Mouse (Mus musculus): ENCODE data around the gene Ssr2. TPM values are rescaled to one million over a fixed set of nuclear protein-coding genes. Genes with fewer than 3 reads are reported as not detected.

Ssr2 gene
- polyA plus RNA-seq (2016; fragmentation: Nextera tagmentation; extraction: Ambion mirVana) = 174 and 188 TPM in 2 replicates

DNA sequence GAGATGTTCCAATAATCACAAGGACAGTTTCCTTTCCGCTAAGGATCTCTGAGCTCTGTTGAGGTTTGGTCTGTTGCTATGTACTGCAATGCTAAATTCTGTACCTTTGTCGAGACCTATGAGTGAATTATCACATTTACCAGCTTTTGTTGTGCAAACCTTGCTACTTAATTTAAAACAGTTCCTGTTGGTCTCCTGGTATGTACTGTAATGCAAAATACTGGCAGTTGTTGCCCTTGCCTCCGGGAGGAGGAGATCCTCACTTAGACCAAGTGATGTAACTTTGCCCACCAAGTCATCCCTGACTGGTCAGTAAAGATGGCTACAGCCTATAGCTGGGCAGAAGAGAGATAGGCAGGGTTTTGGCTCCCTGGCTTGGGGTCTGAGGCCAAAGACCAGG lies at the start of gene Ssr2:
Gene Ssr2 (plus strand): TSS at position 337 of the 400 bp plus-strand sequence.
- WGBS = 89% methylated on average over 3 of the region's 3 CpGs
- DNase-seq (ENCODE audit: extremely low spot score, low spot score) = no peak
- Histone ChIP-seq H3K4me3 (no peak within 1 kb of the TSS), H3K27ac (no peak within 1 kb of the TSS), H3K27me3 (ENCODE audit: poor library complexity, severe bottlenecking) (no peaks in the 10 kb centered on the region), H3K9me3 (no peaks in the 10 kb centered on the region), H3K36me3 (replicated peaks) (peaks cover 5% of the 10 kb centered on the region), H3K4me1 (peaks cover 15% of the 10 kb centered on the region)

DNA sequence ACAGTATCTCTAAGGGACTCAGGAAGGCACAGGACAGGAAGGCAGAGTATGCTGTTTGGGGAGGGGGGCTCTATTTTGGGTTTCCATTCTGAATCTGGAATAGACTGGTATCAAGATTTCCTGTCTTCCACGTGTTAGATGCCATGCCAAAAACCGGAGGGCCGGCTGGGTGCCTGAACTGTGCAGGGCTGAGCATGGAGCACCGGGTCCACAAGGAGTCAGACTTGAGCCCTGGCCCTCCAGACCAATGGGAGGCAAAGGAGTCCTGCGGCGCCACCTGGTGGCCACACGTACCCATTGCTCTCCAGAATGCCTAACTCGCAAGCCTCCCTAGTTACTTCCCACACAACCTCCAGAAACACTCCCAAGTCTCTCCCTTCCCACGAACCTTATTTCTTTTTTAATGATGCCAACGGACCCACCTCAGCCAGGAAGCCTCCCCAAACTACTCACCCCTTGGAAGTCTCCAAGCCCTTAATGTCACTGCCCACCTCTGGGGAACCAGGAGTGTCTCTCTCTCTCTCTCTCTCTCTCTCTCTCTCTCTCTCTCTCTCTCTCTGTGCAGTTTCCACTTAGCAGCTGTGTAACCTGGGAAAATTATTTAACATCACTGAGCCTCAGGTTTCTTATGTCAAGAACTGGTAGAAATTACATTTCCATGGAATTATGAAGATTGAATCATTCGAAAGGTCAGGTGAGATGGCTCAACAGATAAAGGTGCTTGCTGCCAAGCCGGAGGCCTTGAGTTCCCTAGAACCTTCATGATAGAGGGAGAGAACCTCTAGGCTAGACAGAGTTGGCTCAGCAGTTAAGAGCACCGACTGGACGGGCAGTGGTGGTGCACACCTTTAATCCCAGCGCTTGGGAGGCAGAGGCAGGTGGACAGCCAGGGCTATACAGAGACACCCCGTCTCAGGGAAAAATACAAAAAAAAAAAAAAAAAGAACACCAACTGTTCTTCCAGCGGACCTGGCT lies 49.2 kb upstream of the Ssr2 start:
- H3K27me3 ChIP-seq (ENCODE audit: poor library complexity, severe bottlenecking) = no peaks in the 10 kb centered on the region
- H3K27ac ChIP-seq = peak overlapping the region; percentile 51; the same call in 1 of the 2 replicates
- peak; percentile 91 for DNase-seq (ENCODE audit: extremely low spot score, low spot score)
- peak overlapping the region; percentile 29; the same call in 1 of the 2 replicates for H3K4me3 ChIP-seq
- H3K4me1 ChIP-seq = peaks cover 68% of the 10 kb centered on the region
- 36% methylated on average over 17 of the region's 17 CpGs for WGBS
- H3K36me3 ChIP-seq (replicated peaks) = peaks cover 38% of the 10 kb centered on the region
- no peaks in the 10 kb centered on the region for H3K9me3 ChIP-seq

DNA sequence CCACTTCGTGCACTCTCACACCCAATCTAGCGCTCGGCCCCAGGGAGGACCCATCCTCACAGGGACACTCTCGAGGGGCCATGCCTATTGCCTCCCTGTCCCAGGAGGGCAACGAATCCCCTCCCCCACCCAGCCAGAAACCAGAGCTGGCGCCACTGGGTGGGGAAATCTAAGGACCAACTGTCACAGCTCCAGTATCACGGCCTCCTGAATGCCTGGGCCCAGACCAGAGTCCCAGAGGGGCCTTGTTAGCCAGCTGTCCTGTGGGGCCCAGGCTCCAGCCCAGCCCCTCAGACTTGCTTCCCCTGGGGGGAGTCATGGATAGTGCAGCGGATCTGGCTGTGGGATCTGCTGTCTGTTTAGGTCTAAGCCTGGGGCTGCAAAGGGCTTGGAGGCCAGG lies 48.1 kb upstream of the Ssr2 start:
- H3K36me3 ChIP-seq (replicated peaks) = peaks cover 34% of the 10 kb centered on the region
- no peaks in the 10 kb centered on the region for H3K27me3 ChIP-seq (ENCODE audit: poor library complexity, severe bottlenecking)
- no peak for DNase-seq (ENCODE audit: extremely low spot score, low spot score)
- H3K27ac ChIP-seq = peak overlapping the region; percentile 80
- H3K4me1 ChIP-seq = peaks cover 64% of the 10 kb centered on the region
- H3K4me3 ChIP-seq = peak overlapping the region; percentile 93
- WGBS = 32% methylated on average over 8 of the region's 8 CpGs
- no peaks in the 10 kb centered on the region for H3K9me3 ChIP-seq

DNA sequence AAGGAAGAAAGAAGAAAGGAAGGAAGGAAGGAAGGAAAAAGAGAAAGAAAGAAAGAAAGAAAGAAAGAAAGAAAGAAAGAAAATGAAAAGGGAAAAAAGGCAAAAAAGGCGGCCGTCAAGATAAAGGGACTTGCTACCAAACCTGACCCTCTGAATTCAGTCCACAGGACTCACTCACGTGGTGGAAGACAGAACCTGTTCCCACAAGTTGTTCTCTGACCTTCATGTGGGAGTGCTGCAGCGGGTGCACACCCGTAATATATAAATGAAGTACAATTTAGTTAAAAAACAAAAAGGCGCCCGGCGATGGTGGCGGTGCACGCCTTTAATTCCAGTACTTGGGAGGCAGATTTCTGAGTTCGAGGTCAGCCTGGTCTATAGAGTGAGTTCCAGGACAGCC lies 47.0 kb upstream of the Ssr2 start:
- H3K9me3 ChIP-seq = no peaks in the 10 kb centered on the region
- peaks cover 64% of the 10 kb centered on the region for H3K4me1 ChIP-seq
- DNase-seq (ENCODE audit: extremely low spot score, low spot score) = no peak
- peaks cover 25% of the 10 kb centered on the region for H3K36me3 ChIP-seq (replicated peaks)
- H3K4me3 ChIP-seq = peak overlapping the region; percentile 93; the same call in 1 of the 2 replicates
- no peak overlapping the region for H3K27ac ChIP-seq
- WGBS = 87% methylated on average over 11 of the region's 11 CpGs
- no peaks in the 10 kb centered on the region for H3K27me3 ChIP-seq (ENCODE audit: poor library complexity, severe bottlenecking)

DNA sequence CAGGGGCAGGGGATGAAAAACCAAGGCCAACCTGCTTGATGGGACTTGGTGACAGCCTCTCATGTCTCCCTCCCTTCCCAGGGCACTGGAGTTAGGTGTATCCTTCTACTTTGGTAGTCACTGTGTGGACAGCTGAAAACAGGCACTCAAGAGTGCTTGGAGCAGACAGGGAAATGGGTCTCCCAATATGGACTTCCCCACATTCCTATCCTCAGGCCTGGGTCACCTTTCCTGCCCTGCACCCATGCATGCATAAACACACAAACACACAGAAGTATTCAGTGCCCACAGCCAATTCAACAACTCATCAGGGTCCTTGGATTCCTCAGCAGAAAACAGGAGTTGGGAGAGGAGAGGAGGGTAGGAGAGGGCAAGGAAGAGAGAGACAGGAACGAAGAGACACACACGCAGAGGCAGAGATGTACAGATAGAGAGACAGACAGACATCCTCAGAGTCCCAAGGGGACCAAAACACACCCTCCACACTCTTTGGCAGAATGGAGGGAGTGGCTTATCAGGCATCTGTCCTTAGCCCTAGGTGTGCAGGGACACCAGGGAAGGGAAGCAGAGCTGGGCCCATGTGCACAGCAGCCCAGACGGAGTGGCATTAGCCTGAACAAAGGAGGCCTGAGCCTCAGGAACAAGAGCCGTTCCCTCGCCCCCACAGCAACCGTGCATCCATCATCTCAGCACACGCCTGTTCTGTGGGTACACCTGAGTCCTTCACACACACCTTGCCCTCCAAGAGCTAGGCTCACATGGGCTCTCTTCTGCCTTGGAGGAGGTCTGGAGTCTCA lies 46.3 kb upstream of the Ssr2 start:
- Histone ChIP-seq H3K36me3 (replicated peaks) (peaks cover 25% of the 10 kb centered on the region), H3K4me1 (peaks cover 72% of the 10 kb centered on the region), H3K9me3 (no peaks in the 10 kb centered on the region), H3K4me3 (peak overlapping the region; percentile 93), H3K27ac (peak overlapping the region; percentile 99), H3K27me3 (ENCODE audit: poor library complexity, severe bottlenecking) (no peaks in the 10 kb centered on the region)
- DNase-seq (ENCODE audit: extremely low spot score, low spot score) = no peak
- 32% methylated on average over 7 of the region's 7 CpGs for WGBS

DNA sequence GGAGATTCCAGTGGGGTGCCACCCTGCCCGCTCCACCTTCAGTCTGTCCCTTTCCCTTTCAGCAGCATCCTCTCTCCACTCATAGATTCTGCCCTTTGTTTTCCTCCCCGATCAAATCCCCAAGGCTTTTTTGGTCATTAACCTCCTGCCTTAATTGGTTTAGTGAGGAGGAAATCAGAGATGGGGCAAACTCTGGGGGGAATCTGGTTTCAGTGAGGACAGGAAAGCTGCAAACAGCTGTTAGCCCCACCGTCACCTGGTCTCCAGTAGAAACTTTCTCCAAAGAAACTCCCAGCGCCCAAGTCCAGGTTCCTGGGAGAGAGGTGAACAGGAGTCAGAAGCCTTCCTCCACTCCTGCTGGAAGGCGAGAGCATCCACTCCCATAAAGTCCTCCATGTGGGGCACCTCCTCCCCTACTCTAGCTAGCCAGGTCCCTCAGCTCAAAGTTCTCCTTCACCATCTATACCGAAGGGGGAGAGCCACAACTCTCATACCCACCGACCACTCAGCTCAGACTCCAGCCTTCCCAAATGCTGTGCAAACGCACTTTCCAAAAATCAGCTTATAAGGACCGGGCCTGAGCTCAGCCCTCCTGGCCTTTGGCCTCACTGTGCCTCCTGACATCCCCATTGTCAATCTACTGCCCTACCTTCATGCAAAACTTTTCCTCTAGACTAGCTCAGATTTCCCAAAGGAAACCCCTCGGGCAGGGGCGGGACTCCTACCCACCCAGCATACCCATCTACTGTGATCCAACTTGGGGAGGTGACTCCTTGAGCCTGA lies 45.4 kb upstream of the Ssr2 start:
- no peak for DNase-seq (ENCODE audit: extremely low spot score, low spot score)
- Histone ChIP-seq H3K4me1 (peaks cover 81% of the 10 kb centered on the region), H3K27me3 (ENCODE audit: poor library complexity, severe bottlenecking) (no peaks in the 10 kb centered on the region), H3K36me3 (replicated peaks) (peaks cover 25% of the 10 kb centered on the region), H3K9me3 (no peaks in the 10 kb centered on the region), H3K27ac (peak overlapping the region; percentile 99), H3K4me3 (peak overlapping the region; percentile 93)
- 2% methylated on average over 11 of the region's 11 CpGs for WGBS

DNA sequence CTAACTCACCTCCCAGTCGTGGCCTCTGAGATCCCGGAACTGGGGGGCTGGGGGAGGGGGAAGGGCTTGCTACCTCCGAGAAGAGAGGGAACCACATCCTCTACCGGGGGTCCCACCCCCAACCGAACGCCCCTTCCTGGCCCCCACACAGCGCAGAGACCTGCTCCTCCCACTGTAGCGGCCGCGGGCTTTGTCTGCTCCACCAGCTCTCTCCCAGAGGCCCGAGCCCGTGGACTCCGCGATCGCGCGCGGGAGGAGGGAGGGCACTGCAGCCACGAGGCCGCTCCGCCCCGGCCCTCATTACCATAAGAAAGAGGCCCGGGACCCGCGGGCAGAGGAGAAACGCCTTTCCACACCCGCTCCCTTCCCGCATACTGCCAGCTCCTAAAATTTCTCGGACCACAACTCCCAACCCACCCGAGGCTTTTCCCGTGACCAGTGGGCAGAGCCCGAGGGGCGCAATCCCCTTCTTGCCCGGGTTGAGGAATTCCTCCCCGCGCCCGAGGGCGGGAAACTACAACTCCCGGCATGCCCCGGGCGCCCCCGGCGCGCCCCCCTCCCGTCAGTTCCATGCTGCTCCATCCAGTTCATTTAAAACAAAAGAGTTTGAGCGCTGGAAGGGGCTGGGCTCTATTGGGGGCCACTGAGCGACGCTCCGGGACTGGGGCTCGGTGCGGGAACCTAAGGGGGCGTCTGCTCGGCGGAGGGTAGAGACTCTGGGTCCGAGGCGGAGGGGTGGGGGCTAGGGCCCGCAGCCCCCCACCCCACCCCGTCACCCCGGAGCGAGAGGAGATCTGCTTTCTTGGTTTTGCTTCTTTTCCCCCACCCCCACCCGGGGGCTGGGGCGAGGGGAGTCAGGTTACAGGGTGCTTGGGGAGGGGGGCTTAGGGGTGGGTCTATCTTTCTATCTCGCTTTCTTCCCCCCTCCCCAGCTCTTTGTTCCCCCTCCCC lies 44.1 kb upstream of the Ssr2 start:
- Histone ChIP-seq H3K36me3 (replicated peaks) (peaks cover 36% of the 10 kb centered on the region), H3K4me1 (peaks cover 82% of the 10 kb centered on the region), H3K27ac (peak overlapping the region; percentile 99), H3K9me3 (no peaks in the 10 kb centered on the region), H3K4me3 (peak overlapping the region; percentile 93), H3K27me3 (ENCODE audit: poor library complexity, severe bottlenecking) (no peaks in the 10 kb centered on the region)
- under 1% methylated on average over 62 of the region's 63 CpGs for WGBS
- peak; percentile 93 for DNase-seq (ENCODE audit: extremely low spot score, low spot score)

DNA sequence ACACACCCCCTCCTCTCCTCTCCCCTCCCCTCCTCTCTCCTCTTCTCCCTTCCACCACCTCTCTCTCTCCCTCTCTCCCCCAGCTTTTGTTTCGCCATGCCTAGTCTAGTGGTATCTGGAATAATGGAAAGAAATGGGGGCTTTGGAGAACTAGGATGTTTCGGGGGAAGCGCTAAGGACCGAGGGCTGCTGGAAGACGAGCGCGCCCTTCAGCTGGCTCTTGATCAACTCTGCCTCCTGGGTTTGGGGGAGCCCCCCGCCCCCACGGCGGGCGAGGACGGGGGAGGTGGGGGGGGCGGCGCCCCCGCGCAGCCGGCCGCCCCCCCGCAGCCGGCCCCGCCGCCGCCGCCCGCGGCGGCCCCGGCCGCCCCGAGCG lies 43.4 kb upstream of the Ssr2 start, which contains the start of gene Mex3a:
Gene Mex3a (plus strand): TSS at position 97 of the 376 bp plus-strand sequence.
- Histone ChIP-seq H3K4me3 (peak within 1 kb of the TSS; percentile 93), H3K4me1 (peaks cover 82% of the 10 kb centered on the region), H3K36me3 (replicated peaks) (peaks cover 42% of the 10 kb centered on the region), H3K27me3 (ENCODE audit: poor library complexity, severe bottlenecking) (no peaks in the 10 kb centered on the region), H3K27ac (peak within 1 kb of the TSS; percentile 99), H3K9me3 (no peaks in the 10 kb centered on the region)
- WGBS = 1% methylated on average over 28 of the region's 31 CpGs
- no peak for DNase-seq (ENCODE audit: extremely low spot score, low spot score)

DNA sequence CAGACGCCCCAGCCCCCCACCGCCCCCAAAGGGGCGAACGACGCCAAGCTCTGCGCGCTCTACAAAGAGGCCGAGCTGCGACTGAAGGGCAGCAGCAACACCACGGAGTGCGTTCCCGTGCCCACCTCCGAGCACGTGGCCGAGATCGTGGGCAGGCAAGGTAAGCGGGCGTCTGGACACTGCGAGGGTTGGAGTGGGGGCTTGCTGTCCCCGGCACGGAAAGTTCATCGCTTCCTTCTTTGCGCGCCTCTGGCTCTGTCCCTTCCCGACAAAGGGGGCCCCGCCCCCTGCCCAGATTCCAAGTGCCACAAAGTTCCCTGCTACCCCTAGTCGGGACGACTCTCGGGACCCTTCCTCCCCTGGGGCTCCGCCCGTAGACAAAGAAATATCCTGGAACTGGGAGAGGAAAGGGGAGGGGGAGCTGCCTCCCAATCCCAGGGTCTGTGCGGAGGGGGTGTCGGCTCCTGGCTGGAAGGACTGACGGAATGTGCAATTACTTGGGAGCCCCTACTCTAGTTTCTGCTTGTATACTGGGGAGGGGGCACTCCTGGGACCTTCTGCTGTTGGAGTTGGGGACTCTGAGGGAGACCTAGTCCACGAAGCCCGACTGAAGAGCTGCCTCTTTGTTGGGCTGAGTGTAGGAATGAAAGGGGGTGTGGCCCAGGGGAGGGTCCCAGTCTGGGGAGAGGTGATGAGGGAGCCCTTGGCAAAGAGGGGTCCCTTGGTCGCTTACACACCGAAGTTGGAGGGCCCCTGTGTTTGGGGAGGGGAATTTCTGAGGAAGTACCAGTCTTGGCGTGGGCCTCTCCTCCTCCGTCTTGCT lies 42.8 kb upstream of the Ssr2 start:
- Histone ChIP-seq H3K36me3 (replicated peaks) (peaks cover 44% of the 10 kb centered on the region), H3K27ac (peak overlapping the region; percentile 99), H3K27me3 (ENCODE audit: poor library complexity, severe bottlenecking) (no peaks in the 10 kb centered on the region), H3K4me3 (peak overlapping the region; percentile 93), H3K9me3 (no peaks in the 10 kb centered on the region), H3K4me1 (peaks cover 82% of the 10 kb centered on the region)
- DNase-seq (ENCODE audit: extremely low spot score, low spot score) = peak; percentile 77
- 0% methylated on average over 40 of the region's 40 CpGs for WGBS

DNA sequence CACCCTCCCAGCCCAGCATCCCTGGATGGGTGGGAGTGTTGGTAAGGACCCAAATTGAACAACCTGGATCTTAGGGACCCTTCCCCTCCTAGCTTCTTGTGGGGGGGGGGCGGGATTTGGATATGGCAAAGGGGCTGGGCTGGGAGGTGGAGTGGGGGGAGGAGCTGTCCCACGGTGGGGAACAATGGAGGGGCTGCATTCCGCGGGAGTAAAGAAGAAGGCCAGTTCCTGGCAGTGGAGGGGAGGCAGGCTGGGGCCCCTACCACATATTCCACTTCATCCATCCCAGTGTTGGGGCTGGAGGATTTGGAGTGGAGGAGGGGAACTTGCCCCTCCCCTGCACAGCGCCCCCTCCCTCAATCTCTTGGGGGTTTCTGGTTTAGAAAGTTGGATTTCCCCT lies 42.0 kb upstream of the Ssr2 start:
- Histone ChIP-seq H3K36me3 (replicated peaks) (peaks cover 51% of the 10 kb centered on the region), H3K27me3 (ENCODE audit: poor library complexity, severe bottlenecking) (no peaks in the 10 kb centered on the region), H3K9me3 (no peaks in the 10 kb centered on the region), H3K4me3 (peak overlapping the region; percentile 93), H3K27ac (peak overlapping the region; percentile 99), H3K4me1 (peaks cover 82% of the 10 kb centered on the region)
- 1% methylated on average over 5 of the region's 5 CpGs for WGBS
- no peak for DNase-seq (ENCODE audit: extremely low spot score, low spot score)

DNA sequence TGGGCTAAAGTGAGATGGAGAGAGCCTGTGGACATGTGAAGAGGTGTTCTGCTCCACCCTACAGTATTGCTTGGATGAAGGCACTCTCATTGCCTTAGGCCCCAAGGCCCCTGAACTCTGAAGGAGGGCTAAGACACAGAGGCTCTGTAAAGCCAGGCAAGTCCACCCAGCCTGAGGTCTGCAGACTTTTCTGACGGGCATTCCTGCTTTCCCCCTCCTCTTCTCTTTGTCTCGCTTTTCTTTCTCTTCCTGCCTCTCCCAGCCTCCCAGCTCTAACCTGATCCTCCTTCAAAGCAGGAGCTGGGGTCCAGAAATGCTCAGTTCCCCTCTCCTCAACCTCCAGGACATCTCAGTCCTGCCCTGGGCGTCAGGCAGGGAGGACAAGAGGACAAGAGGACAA lies 40.7 kb upstream of the Ssr2 start:
- Histone ChIP-seq H3K4me1 (peaks cover 81% of the 10 kb centered on the region), H3K36me3 (replicated peaks) (peaks cover 57% of the 10 kb centered on the region), H3K4me3 (peak overlapping the region; percentile 93), H3K27me3 (ENCODE audit: poor library complexity, severe bottlenecking) (no peaks in the 10 kb centered on the region), H3K9me3 (no peaks in the 10 kb centered on the region), H3K27ac (peak overlapping the region; percentile 99)
- no peak for DNase-seq (ENCODE audit: extremely low spot score, low spot score)
- WGBS = 10% methylated on average over 3 of the region's 3 CpGs
